Comparison of ENCODE assay signal across 28 mouse cellular contexts in genomic region chr10:53997301-53997700, GRCm38 (mm10).
"Had no signal": no experiment of that assay in that cellular context is flagged by ENCODE, and none has a peak within 500 bp of the region (broad histone marks: within the 10 kb centered on the region; RNA-seq: fewer than 3 reads in every experiment).

No protein-coding gene starts in this region.

- H3K27ac ChIP-seq: embryonic facial prominence, embryonic 10.5 days; embryonic facial prominence, embryonic 12.5 days; embryonic facial prominence, embryonic 13.5 days; embryonic facial prominence, embryonic 15.5 days; forebrain, embryonic 10.5 days; forebrain, embryonic 12.5 days; forebrain, embryonic 13.5 days; forebrain, embryonic 15.5 days; gastrocnemius, adult 2 months had no signal

- H3K4me1 ChIP-seq: embryonic facial prominence, embryonic 10.5 days; embryonic facial prominence, embryonic 12.5 days; embryonic facial prominence, embryonic 13.5 days; embryonic facial prominence, embryonic 15.5 days; forebrain, embryonic 10.5 days; forebrain, embryonic 12.5 days; forebrain, embryonic 13.5 days; forebrain, embryonic 15.5 days had no signal

- H3K9me3 ChIP-seq: embryonic facial prominence, embryonic 10.5 days; embryonic facial prominence, embryonic 12.5 days; embryonic facial prominence, embryonic 13.5 days; embryonic facial prominence, embryonic 15.5 days; forebrain, embryonic 10.5 days; forebrain, embryonic 12.5 days; forebrain, embryonic 13.5 days; forebrain, embryonic 15.5 days had no signal

- ATAC-seq: forebrain, embryonic 13.5 days; forebrain, embryonic 14.5 days; forebrain, embryonic 15.5 days; forebrain, embryonic 16.5 days had no signal

- H3K27me3 ChIP-seq: embryonic facial prominence, embryonic 12.5 days; embryonic facial prominence, embryonic 13.5 days; embryonic facial prominence, embryonic 15.5 days; forebrain, embryonic 12.5 days; forebrain, embryonic 13.5 days; forebrain, embryonic 15.5 days had no signal

- DNase-seq: cerebellum, adult 18-20 months; cerebellum, adult 2 months; cerebellum, adult 8-10 months; cerebellum, adult 9-10 months; cerebellum, adult 9-11 months; cerebellum, postnatal 10 days; cerebellum, postnatal 14 days; cerebellum, postnatal 25 days; cerebellum, postnatal 36 days; embryo, embryonic 11 days; forebrain, postnatal 0 days; gastrocnemius, adult 2 months; gastrocnemius, postnatal 10 days; gastrocnemius, postnatal 14 days; gastrocnemius, postnatal 25 days; gastrocnemius, postnatal 36 days; heart, adult 18-20 months had no signal

- H3K36me3 ChIP-seq: embryonic facial prominence, embryonic 10.5 days; embryonic facial prominence, embryonic 12.5 days; embryonic facial prominence, embryonic 13.5 days; embryonic facial prominence, embryonic 15.5 days; forebrain, embryonic 10.5 days; forebrain, embryonic 12.5 days; forebrain, embryonic 15.5 days had no signal

- H3K4me3 ChIP-seq: embryonic facial prominence, embryonic 10.5 days; embryonic facial prominence, embryonic 12.5 days; embryonic facial prominence, embryonic 13.5 days; embryonic facial prominence, embryonic 15.5 days; erythroblast, embryonic 14.5 days; forebrain, embryonic 10.5 days; forebrain, embryonic 12.5 days; forebrain, embryonic 13.5 days; forebrain, embryonic 15.5 days; gastrocnemius, adult 2 months had no signal

- H3K9ac ChIP-seq: embryonic facial prominence, embryonic 12.5 days; embryonic facial prominence, embryonic 13.5 days; embryonic facial prominence, embryonic 15.5 days; forebrain, embryonic 12.5 days; forebrain, embryonic 13.5 days; forebrain, embryonic 15.5 days; forebrain, postnatal 0 days had no signal

- H3K4me2 ChIP-seq: embryonic facial prominence, embryonic 12.5 days; embryonic facial prominence, embryonic 13.5 days; embryonic facial prominence, embryonic 15.5 days; forebrain, embryonic 12.5 days; forebrain, embryonic 13.5 days; forebrain, embryonic 15.5 days had no signal
